Mouse (Mus musculus) stomach, postnatal 0 days (tissue): Measurements from ENCODE around the gene Zmynd8.

Experiments used
- CTCF ChIP-seq: IDR thresholded peaks from 2 replicates; pipeline ENCODE4 v1.5.1; 2016; ENCODE audit warnings: antibody characterized with exemption, low read depth, mild to moderate bottlenecking, moderate library complexity
- EP300 ChIP-seq: optimal IDR thresholded peaks from 2 replicates; pipeline ENCODE3; 2016; ENCODE audit warnings: antibody characterized with exemption

GRCm38 (mm10) chr2:165925144-165925543 is 26.3 kb upstream of the Zmynd8 start:
- TF ChIP-seq EP300 (no peak), CTCF (no peak)
